Mouse (Mus musculus): ENCODE measurements at regions not wholly inside any gene's neighbourhood (a gene's known extent, or its start where the extent isn't known, plus 50 kb on each side); places are given as distances from the start of the nearest gene placed in this dataset.

DNA sequence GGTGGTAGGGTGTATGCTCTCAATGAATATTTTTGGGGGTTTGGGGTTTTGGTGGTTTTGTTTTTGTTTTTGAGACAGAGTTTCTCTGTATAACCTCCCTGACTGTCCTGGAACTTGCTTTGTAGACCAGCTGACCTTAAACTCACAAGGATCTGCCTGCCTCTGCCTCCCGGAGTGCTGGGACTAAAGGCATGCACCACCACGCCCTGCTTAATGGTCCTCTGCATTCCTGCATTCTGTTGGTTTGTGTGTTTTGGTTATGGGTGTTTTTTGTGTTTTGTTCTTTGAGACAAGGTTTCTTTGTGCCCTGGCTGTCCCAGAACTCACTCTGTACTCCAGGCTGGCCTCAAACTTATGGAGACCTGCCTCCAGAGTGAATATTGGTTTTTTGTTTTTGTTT is 143.6 kb upstream of the Cited2 start:
- no peak overlapping the region for H3K4me2 ChIP-seq
- no peaks in the 10 kb centered on the region for H3K36me3 ChIP-seq (replicated peaks)
- H3K9ac ChIP-seq: no peak overlapping the region
- H3K4me1 ChIP-seq: peaks cover 7% of the 10 kb centered on the region; the same call in 1 of the 2 replicates
- H3K27me3 ChIP-seq: no peaks in the 10 kb centered on the region
- ATAC-seq (ENCODE audit: low FRiP score): no peak
- no peaks in the 10 kb centered on the region for H3K9me3 ChIP-seq
- 90% methylated on average over 2 of the region's 2 CpGs for WGBS
- no peak overlapping the region for H3K27ac ChIP-seq
- H3K4me3 ChIP-seq (replicated peaks): no peak overlapping the region

- Histone ChIP-seq H3K27me3 (no peaks in the 10 kb centered on the region), H3K4me2 (no peak overlapping the region), H3K4me1 (no peaks in the 10 kb centered on the region), H3K9me3 (no peaks in the 10 kb centered on the region), H3K4me3 (replicated peaks) (no peak overlapping the region), H3K9ac (no peak overlapping the region), H3K36me3 (replicated peaks) (no peaks in the 10 kb centered on the region), H3K27ac (no peak overlapping the region)
- WGBS: 88% methylated on average over 7 of the region's 7 CpGs
- no peak for ATAC-seq (ENCODE audit: low FRiP score)
Measured at GRCm38 (mm10) chr10:17584842-17585241, 138.2 kb upstream of the Cited2 start.

- ATAC-seq (ENCODE audit: low FRiP score): no peak
Measured at GRCm38 (mm10) chr10:17586910-17587309, 136.1 kb upstream of the Cited2 start.

GRCm38 (mm10) chr10:17589136-17589535 is 133.9 kb upstream of the Cited2 start:
- Histone ChIP-seq H3K9me3 (no peaks in the 10 kb centered on the region), H3K4me3 (replicated peaks) (no peak overlapping the region), H3K36me3 (replicated peaks) (no peaks in the 10 kb centered on the region), H3K4me1 (no peaks in the 10 kb centered on the region), H3K27me3 (no peaks in the 10 kb centered on the region), H3K27ac (no peak overlapping the region), H3K9ac (no peak overlapping the region), H3K4me2 (no peak overlapping the region)
- WGBS: 90% methylated on average over 4 of the region's 4 CpGs
- no peak for ATAC-seq (ENCODE audit: low FRiP score)

More at GRCm38 (mm10) chr10:17586910-17587309, 136.1 kb upstream of the Cited2 start:
- Histone ChIP-seq H3K27ac (no peak overlapping the region), H3K4me3 (replicated peaks) (no peak overlapping the region), H3K4me2 (no peak overlapping the region), H3K27me3 (no peaks in the 10 kb centered on the region), H3K4me1 (no peaks in the 10 kb centered on the region), H3K36me3 (replicated peaks) (no peaks in the 10 kb centered on the region), H3K9me3 (no peaks in the 10 kb centered on the region), H3K9ac (no peak overlapping the region)
- WGBS: 97% methylated on average over 2 of the region's 2 CpGs

GRCm38 (mm10) chr10:17590195-17590594 is 132.8 kb upstream of the Cited2 start:
- Histone ChIP-seq H3K9ac (no peak overlapping the region), H3K27me3 (no peaks in the 10 kb centered on the region), H3K4me3 (replicated peaks) (no peak overlapping the region), H3K36me3 (replicated peaks) (no peaks in the 10 kb centered on the region), H3K4me1 (no peaks in the 10 kb centered on the region), H3K4me2 (no peak overlapping the region), H3K27ac (no peak overlapping the region), H3K9me3 (no peaks in the 10 kb centered on the region)
- ATAC-seq (ENCODE audit: low FRiP score): no peak
- WGBS: 97% methylated on average over 1 of the region's 1 CpGs

DNA sequence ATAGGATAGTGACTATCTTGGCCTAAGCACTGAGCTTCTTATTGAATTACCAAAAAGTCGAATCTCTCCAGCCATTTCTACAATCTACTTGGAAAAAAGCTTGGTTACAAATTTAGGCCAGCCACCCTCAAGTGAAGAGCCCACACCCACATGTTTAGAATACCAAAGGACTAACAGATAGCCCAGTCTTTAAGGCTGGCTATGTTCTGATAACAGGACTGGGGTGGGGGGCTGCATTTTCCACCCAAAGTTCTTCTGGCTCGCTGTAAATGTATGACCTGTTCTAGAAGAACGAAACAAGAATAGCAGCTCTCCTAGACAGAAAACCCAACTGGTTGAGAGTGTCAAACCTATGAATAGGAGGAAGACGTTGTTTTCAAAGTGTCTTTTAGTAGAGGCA is 130.6 kb upstream of the Cited2 start:
- no peaks in the 10 kb centered on the region for H3K36me3 ChIP-seq (replicated peaks)
- 81% methylated on average over 4 of the region's 4 CpGs for WGBS

GRCm38 (mm10) chr10:17596126-17596525 is 126.9 kb upstream of the Cited2 start:
- Histone ChIP-seq H3K9ac (no peak overlapping the region), H3K4me1 (peaks cover 5% of the 10 kb centered on the region; the same call in 1 of the 2 replicates), H3K27me3 (no peaks in the 10 kb centered on the region), H3K9me3 (no peaks in the 10 kb centered on the region), H3K27ac (no peak overlapping the region), H3K4me3 (replicated peaks) (no peak overlapping the region), H3K4me2 (no peak overlapping the region), H3K36me3 (replicated peaks) (no peaks in the 10 kb centered on the region)
- ATAC-seq (ENCODE audit: low FRiP score): no peak
- WGBS: 85% methylated on average over 1 of the region's 1 CpGs

More for the DNA sequence above, 130.6 kb upstream of the Cited2 start:
- no peak overlapping the region for H3K27ac ChIP-seq
- no peak for ATAC-seq (ENCODE audit: low FRiP score)
- no peak overlapping the region for H3K9ac ChIP-seq
- no peaks in the 10 kb centered on the region for H3K9me3 ChIP-seq
- no peak overlapping the region for H3K4me3 ChIP-seq (replicated peaks)
- no peak overlapping the region for H3K4me2 ChIP-seq
- no peaks in the 10 kb centered on the region for H3K4me1 ChIP-seq
- H3K27me3 ChIP-seq: no peaks in the 10 kb centered on the region

GRCm38 (mm10) chr10:17596743-17597142 is 126.3 kb upstream of the Cited2 start:
- Histone ChIP-seq H3K9ac (no peak overlapping the region), H3K27me3 (no peaks in the 10 kb centered on the region), H3K4me1 (peaks cover 5% of the 10 kb centered on the region; the same call in 1 of the 2 replicates), H3K36me3 (replicated peaks) (no peaks in the 10 kb centered on the region), H3K4me3 (replicated peaks) (no peak overlapping the region), H3K27ac (no peak overlapping the region), H3K9me3 (no peaks in the 10 kb centered on the region), H3K4me2 (no peak overlapping the region)
- no peak for ATAC-seq (ENCODE audit: low FRiP score)
- WGBS: 96% methylated on average over 1 of the region's 1 CpGs

GRCm38 (mm10) chr10:17599246-17599645 is 123.8 kb upstream of the Cited2 start:
- Histone ChIP-seq H3K4me1 (peaks cover 5% of the 10 kb centered on the region; the same call in 1 of the 2 replicates), H3K9me3 (no peaks in the 10 kb centered on the region), H3K4me3 (replicated peaks) (no peak overlapping the region), H3K9ac (no peak overlapping the region), H3K4me2 (no peak overlapping the region), H3K27ac (no peak overlapping the region), H3K36me3 (replicated peaks) (no peaks in the 10 kb centered on the region), H3K27me3 (no peaks in the 10 kb centered on the region)
- 86% methylated on average over 10 of the region's 10 CpGs for WGBS
- no peak for ATAC-seq (ENCODE audit: low FRiP score)

DNA sequence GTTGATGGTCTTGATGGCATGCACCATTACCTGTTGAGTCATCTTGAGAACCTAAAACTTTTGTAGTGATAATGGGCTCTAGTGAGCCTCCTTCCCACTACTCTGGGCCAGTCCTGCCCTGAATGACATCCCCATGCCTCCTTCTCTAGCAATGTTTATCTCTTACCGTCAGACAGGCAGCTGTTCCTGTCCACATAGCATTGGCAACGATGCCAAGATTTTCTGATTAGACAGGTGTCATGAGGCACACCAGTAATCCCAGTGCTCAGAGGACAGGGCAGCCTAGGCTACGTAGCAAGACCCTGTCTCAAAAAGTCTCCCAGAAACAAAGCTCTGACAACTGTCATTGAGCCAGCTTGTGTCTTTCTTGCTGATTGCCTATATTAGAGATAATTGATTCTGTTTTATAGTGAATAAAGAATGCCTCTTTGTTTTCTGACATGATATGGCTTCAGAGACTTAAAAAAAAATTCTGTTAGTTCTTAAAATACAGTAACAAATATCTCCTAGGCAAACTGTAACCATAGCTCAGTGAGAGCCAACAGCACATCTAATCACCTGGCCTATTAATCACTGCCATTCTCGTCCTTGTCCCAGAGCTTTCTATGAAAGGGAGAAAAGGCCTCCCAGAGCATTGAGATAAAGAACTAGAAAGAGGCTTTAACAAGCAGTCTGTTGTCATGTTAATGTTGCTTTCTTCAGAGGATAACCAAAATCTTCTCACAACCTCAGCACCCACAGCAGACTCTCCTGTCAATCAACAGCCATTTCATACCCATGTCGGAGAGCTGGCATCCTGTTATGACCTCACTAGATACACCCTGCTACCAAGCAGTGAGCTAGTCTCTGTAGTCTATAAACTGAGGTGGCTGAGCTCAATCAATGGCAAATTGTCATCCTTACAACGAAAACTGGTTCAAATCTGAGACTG is 122.9 kb upstream of the Cited2 start:
- no peaks in the 10 kb centered on the region for H3K9me3 ChIP-seq
- no peaks in the 10 kb centered on the region for H3K27me3 ChIP-seq
- H3K36me3 ChIP-seq (replicated peaks): no peaks in the 10 kb centered on the region
- H3K9ac ChIP-seq: no peak overlapping the region
- no peak overlapping the region for H3K4me3 ChIP-seq (replicated peaks)
- H3K4me1 ChIP-seq: peaks cover 5% of the 10 kb centered on the region; the same call in 1 of the 2 replicates
- 38% methylated on average over 6 of the region's 6 CpGs for WGBS
- H3K4me2 ChIP-seq: no peak overlapping the region
- ATAC-seq (ENCODE audit: low FRiP score): no peak
- H3K27ac ChIP-seq: no peak overlapping the region

DNA sequence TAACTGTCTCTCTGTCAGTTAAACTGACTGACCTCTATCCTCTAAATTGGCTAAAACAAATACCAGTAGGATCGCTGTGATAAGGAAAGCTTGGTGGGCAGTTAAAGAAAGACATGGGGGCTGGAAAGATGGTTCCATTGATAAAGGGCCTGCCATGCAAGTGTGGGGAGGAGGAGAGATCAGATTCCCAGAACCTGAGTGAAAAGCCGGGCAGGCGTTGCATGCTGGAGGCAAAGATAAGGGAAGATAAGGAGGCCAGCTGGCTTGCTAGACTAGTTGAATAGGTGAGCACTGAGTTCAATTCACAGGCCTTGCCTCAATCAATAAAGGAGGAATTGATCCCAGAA is 122.3 kb upstream of the Cited2 start:
- Histone ChIP-seq H3K27me3 (no peaks in the 10 kb centered on the region), H3K9ac (no peak overlapping the region), H3K9me3 (no peaks in the 10 kb centered on the region), H3K27ac (no peak overlapping the region), H3K36me3 (replicated peaks) (no peaks in the 10 kb centered on the region), H3K4me1 (peaks cover 5% of the 10 kb centered on the region; the same call in 1 of the 2 replicates), H3K4me2 (no peak overlapping the region), H3K4me3 (replicated peaks) (no peak overlapping the region)
- ATAC-seq (ENCODE audit: low FRiP score): no peak
- 63% methylated on average over 3 of the region's 3 CpGs for WGBS

GRCm38 (mm10) chr10:17602446-17602845 is 120.6 kb upstream of the Cited2 start:
- Histone ChIP-seq H3K4me1 (peaks cover 5% of the 10 kb centered on the region; the same call in 1 of the 2 replicates), H3K4me2 (no peak overlapping the region), H3K27me3 (no peaks in the 10 kb centered on the region), H3K9me3 (no peaks in the 10 kb centered on the region), H3K27ac (no peak overlapping the region), H3K9ac (no peak overlapping the region), H3K4me3 (replicated peaks) (no peak overlapping the region), H3K36me3 (replicated peaks) (no peaks in the 10 kb centered on the region)
- ATAC-seq (ENCODE audit: low FRiP score): no peak
- WGBS: 81% methylated on average over 2 of the region's 2 CpGs

DNA sequence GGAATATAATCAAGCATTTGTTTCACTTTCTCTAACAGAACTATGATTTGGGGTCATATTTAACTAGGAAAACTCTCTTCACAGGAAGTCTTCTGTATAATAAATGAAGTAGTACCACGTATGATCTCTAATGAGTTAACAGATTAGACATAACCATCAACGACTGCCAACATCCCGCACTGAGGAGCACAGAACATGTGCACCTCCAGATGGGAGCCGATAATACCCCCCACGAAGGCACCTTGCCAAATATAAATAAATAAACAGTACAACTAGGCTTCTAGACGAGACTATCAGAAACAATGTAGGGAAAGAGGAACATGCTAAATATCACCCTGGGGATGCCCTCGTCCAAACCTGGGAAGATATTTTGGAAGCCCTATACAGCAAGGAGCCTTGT is 114.8 kb upstream of the Cited2 start:
- no peaks in the 10 kb centered on the region for H3K27me3 ChIP-seq
- no peak overlapping the region for H3K27ac ChIP-seq
- ATAC-seq (ENCODE audit: low FRiP score): no peak
- no peak overlapping the region for H3K4me3 ChIP-seq (replicated peaks)
- H3K4me1 ChIP-seq: no peaks in the 10 kb centered on the region
- H3K4me2 ChIP-seq: no peak overlapping the region
- H3K9ac ChIP-seq: no peak overlapping the region
- H3K9me3 ChIP-seq: no peaks in the 10 kb centered on the region
- 80% methylated on average over 7 of the region's 7 CpGs for WGBS
- no peaks in the 10 kb centered on the region for H3K36me3 ChIP-seq (replicated peaks)
